Mouse (Mus musculus): ENCODE results near the gene Qk.

GRCm38 (mm10) chr17:10356294-10356693 is 36.6 kb upstream of the Qk start:
- TF ChIP-seq CTCF (IDR thresholded peaks at IDR 0.05; ENCODE audit: borderline replicate concordance, insufficient read depth, low read depth, low read length) = no peak
- TF ChIP-seq POLR2A (IDR thresholded peaks at IDR 0.05; ENCODE audit: borderline replicate concordance, insufficient read depth, low read length) = no peak

Measured in cerebellum, adult 2 months (tissue).